Mouse (Mus musculus) myocyte (in vitro differentiated cells): Measurements from ENCODE around the gene Pdk2. TPM values are rescaled to one million over a fixed set of nuclear protein-coding genes. Genes with fewer than 3 reads are reported as not detected.

Experiments
- H3K27me3 ChIP-seq: one replicate; pipeline ENCODE4 v1.6.1; 2011; ENCODE audit not compliant: control insufficient read depth, insufficient read depth, insufficient read length
- H3K36me3 ChIP-seq: one replicate; pipeline ENCODE4 v1.6.1; 2011; ENCODE audit not compliant: control insufficient read depth, insufficient read depth
- H3K4me2 ChIP-seq: one replicate; pipeline ENCODE4 v1.6.1; 2011; ENCODE audit warnings: low read depth, control low read depth
- H3K4me3 ChIP-seq: one replicate; pipeline ENCODE4 v1.5.1; 2011; ENCODE audit warnings: mild to moderate bottlenecking, control low read depth, moderate library complexity
- H3K79me2 ChIP-seq: one replicate; pipeline ENCODE4 v1.6.1; 2011; ENCODE audit not compliant: control insufficient read depth, insufficient read depth
- H3ac ChIP-seq: one replicate; pipeline ENCODE4 v1.6.1; 2011; ENCODE audit not compliant: control insufficient read depth, insufficient read length
- CEBPB ChIP-seq: IDR thresholded peaks from 2 replicates; pipeline ENCODE4 v1.6.1; 2011; ENCODE audit warnings: mild to moderate bottlenecking, moderate library complexity; ENCODE audit not compliant: poor library complexity, insufficient read depth, severe bottlenecking
- E2F4 ChIP-seq: IDR thresholded peaks from one replicate; pipeline ENCODE4 v1.6.1; 2011; ENCODE audit warnings: mild to moderate bottlenecking, control low read depth, moderate library complexity; ENCODE audit not compliant: insufficient read depth
- MAX ChIP-seq: IDR thresholded peaks from one replicate; pipeline ENCODE4 v1.6.1; 2011; ENCODE audit warnings: low read depth, mild to moderate bottlenecking, control low read depth
- MYOD1 ChIP-seq, 3 experiments: IDR thresholded peaks; one replicate each; pipeline ENCODE4 v1.6.1; 2011; ENCODE audit warnings: control low read depth in 2 of 3, low read depth in 2 of 3, mild to moderate bottlenecking in 2 of 3, moderate library complexity in 1 of 3; ENCODE audit not compliant: insufficient read length in 2 of 3, control insufficient read depth in 1 of 3
- MYOG ChIP-seq, 3 experiments: IDR thresholded peaks; one replicate each; pipeline ENCODE4 v1.6.1; 2011; ENCODE audit warnings: control low read depth in 2 of 3, low read depth in 2 of 3, mild to moderate bottlenecking in 2 of 3; ENCODE audit not compliant: insufficient read length in 2 of 3, control insufficient read depth in 1 of 3, insufficient read depth in 1 of 3
- POLR2A ChIP-seq: IDR thresholded peaks from one replicate; pipeline ENCODE4 v1.6.1; 2011; ENCODE audit warnings: low read depth, mild to moderate bottlenecking, control low read depth, moderate library complexity; ENCODE audit not compliant: insufficient read length
- POLR2AphosphoS2 ChIP-seq: IDR thresholded peaks from one replicate; pipeline ENCODE4 v1.6.1; 2011; ENCODE audit warnings: low read depth, control low read depth; ENCODE audit not compliant: insufficient read length
- REST ChIP-seq: IDR thresholded peaks from one replicate; pipeline ENCODE4 v1.6.1; 2011; ENCODE audit warnings: mild to moderate bottlenecking, control low read depth, moderate library complexity; ENCODE audit not compliant: insufficient read depth, insufficient read length
- SRF ChIP-seq: IDR thresholded peaks from one replicate; pipeline ENCODE4 v1.6.1; 2011; ENCODE audit warnings: low read depth; ENCODE audit not compliant: control insufficient read depth, insufficient read length
- TCF12 ChIP-seq: IDR thresholded peaks from one replicate; pipeline ENCODE4 v1.6.1; 2011; ENCODE audit warnings: mild to moderate bottlenecking, control low read depth; ENCODE audit not compliant: poor library complexity, insufficient read depth, severe bottlenecking
- TCF3 ChIP-seq: IDR thresholded peaks from one replicate; pipeline ENCODE4 v1.6.1; 2011; ENCODE audit warnings: low read depth, control low read depth; ENCODE audit not compliant: insufficient read length
- USF1 ChIP-seq: IDR thresholded peaks from one replicate; pipeline ENCODE4 v1.6.1; 2011; ENCODE audit warnings: low read depth, mild to moderate bottlenecking, control low read depth, moderate library complexity
- polyA plus RNA-seq: library from polyadenylated mRNA; unstranded; fragments of >200 nt; fragmentation: generic; extraction: Trizol; gene quantifications from one replicate; pipeline ENCODE4 v1.2.1, GENCODE M21; 2012; ENCODE audit warnings: missing spikeins

Pdk2 gene
- polyA plus RNA-seq, 1 experiment, result 33.3 TPM

DNA sequence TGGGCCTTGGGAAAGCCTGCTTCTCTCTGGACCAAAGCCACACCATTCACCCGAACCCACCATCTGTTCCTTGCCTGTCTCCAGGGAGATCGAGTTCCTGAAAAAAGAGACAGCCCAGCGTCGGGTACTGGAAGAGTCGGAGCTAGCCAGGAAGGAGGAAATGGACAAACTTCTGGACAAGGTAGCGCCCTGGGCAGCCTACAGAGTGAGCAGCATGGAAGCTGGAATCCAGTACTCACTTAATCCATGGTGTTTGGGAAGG is 36.3 kb downstream of the Pdk2 start:
- no peaks in the 10 kb centered on the region for H3K36me3 ChIP-seq
- peak in 2 of 3 experiments; percentile 27 to 35 for TF ChIP-seq MYOD1 (IDR thresholded peaks at IDR 0.05; ENCODE audit: control insufficient read depth in 1 of 3, insufficient read length in 2 of 3, low read depth in 2 of 3)
- no peak for TF ChIP-seq CEBPB
- TF ChIP-seq MYOG (IDR thresholded peaks at IDR 0.05; ENCODE audit: control insufficient read depth in 1 of 3, insufficient read depth in 1 of 3, insufficient read length in 2 of 3, low read depth in 2 of 3), result peak in 1 of 3 experiments; percentile 12

GRCm38 (mm10) chr11:95004136-95004936 is 36.8 kb downstream of the Pdk2 start:
- Histone ChIP-seq H3K36me3 (no peaks in the 10 kb centered on the region), H3K4me3 (no peak overlapping the region), H3K4me2 (peak overlapping the region; percentile 61), H3K27me3 (no peaks in the 10 kb centered on the region), H3ac (no peak overlapping the region), H3K79me2 (no peaks in the 10 kb centered on the region)
- TF ChIP-seq TCF12 (no peak), TCF3 (no peak), USF1 (no peak), MYOD1 (IDR thresholded peaks at IDR 0.05; ENCODE audit: control insufficient read depth in 1 of 3, insufficient read length in 2 of 3, low read depth in 2 of 3) (no peak), POLR2AphosphoS2 (no peak), POLR2A (no peak), CEBPB (no peak), MYOG (IDR thresholded peaks at IDR 0.05; ENCODE audit: control insufficient read depth in 1 of 3, insufficient read depth in 1 of 3, insufficient read length in 2 of 3, low read depth in 2 of 3) (no peak), REST (no peak), E2F4 (no peak), SRF (no peak), MAX (no peak)

More for the DNA sequence above, 36.3 kb downstream of the Pdk2 start:
- H3K4me3 ChIP-seq, result no peak overlapping the region
- H3K79me2 ChIP-seq, result no peaks in the 10 kb centered on the region
- H3ac ChIP-seq, result no peak overlapping the region
- H3K27me3 ChIP-seq, result no peaks in the 10 kb centered on the region
- H3K4me2 ChIP-seq, result peak overlapping the region; percentile 61

GRCm38 (mm10) chr11:95002705-95003104 is 38.4 kb downstream of the Pdk2 start:
- Histone ChIP-seq H3ac (no peak overlapping the region), H3K27me3 (no peaks in the 10 kb centered on the region), H3K4me2 (no peak overlapping the region), H3K36me3 (no peaks in the 10 kb centered on the region), H3K4me3 (no peak overlapping the region), H3K79me2 (no peaks in the 10 kb centered on the region)
- no peak for TF ChIP-seq MAX
- no peak for TF ChIP-seq USF1
- TF ChIP-seq POLR2AphosphoS2, result no peak
- TF ChIP-seq E2F4, result no peak
- no peak for TF ChIP-seq MYOG (IDR thresholded peaks at IDR 0.05; ENCODE audit: control insufficient read depth in 1 of 3, insufficient read depth in 1 of 3, insufficient read length in 2 of 3, low read depth in 2 of 3)
- no peak for TF ChIP-seq CEBPB
- no peak for TF ChIP-seq POLR2A
- TF ChIP-seq TCF12, result no peak
- no peak for TF ChIP-seq REST
- TF ChIP-seq TCF3, result no peak
- no peak for TF ChIP-seq MYOD1 (IDR thresholded peaks at IDR 0.05; ENCODE audit: control insufficient read depth in 1 of 3, insufficient read length in 2 of 3, low read depth in 2 of 3)
- no peak for TF ChIP-seq SRF

- no peaks in the 10 kb centered on the region for H3K79me2 ChIP-seq
- no peak overlapping the region for H3ac ChIP-seq
- no peak for TF ChIP-seq TCF12
- TF ChIP-seq SRF, result no peak
- TF ChIP-seq MYOD1 (IDR thresholded peaks at IDR 0.05; ENCODE audit: control insufficient read depth in 1 of 3, insufficient read length in 2 of 3, low read depth in 2 of 3), result no peak
- TF ChIP-seq MYOG (IDR thresholded peaks at IDR 0.05; ENCODE audit: control insufficient read depth in 1 of 3, insufficient read depth in 1 of 3, insufficient read length in 2 of 3, low read depth in 2 of 3), result no peak
- no peak for TF ChIP-seq CEBPB
- TF ChIP-seq TCF3, result no peak
- no peak for TF ChIP-seq POLR2A
- no peak overlapping the region for H3K4me3 ChIP-seq
- H3K36me3 ChIP-seq, result peaks cover 5% of the 10 kb centered on the region
- H3K4me2 ChIP-seq, result no peak overlapping the region
- no peaks in the 10 kb centered on the region for H3K27me3 ChIP-seq
These were observed 39.4 kb downstream of the Pdk2 start for GRCm38 (mm10) chr11:95001584-95002347.

GRCm38 (mm10) chr11:95001058-95001457 is 40.1 kb downstream of the Pdk2 start:
- no peak overlapping the region for H3K4me3 ChIP-seq
- no peak overlapping the region for H3ac ChIP-seq
- peaks cover 3% of the 10 kb centered on the region for H3K79me2 ChIP-seq
- H3K4me2 ChIP-seq, result no peak overlapping the region
- TF ChIP-seq POLR2AphosphoS2, result peak; percentile 44
- TF ChIP-seq E2F4, result no peak
- H3K27me3 ChIP-seq, result no peaks in the 10 kb centered on the region
- peaks cover 10% of the 10 kb centered on the region for H3K36me3 ChIP-seq
